Mouse (Mus musculus) right cerebral cortex, postnatal 14 days (tissue): ENCODE measurements around the gene Maz.

Experiments
- DNase-seq: peaks from one replicate; pipeline ENCODE4 v3.0.0; 2022

Maz gene

DNA sequence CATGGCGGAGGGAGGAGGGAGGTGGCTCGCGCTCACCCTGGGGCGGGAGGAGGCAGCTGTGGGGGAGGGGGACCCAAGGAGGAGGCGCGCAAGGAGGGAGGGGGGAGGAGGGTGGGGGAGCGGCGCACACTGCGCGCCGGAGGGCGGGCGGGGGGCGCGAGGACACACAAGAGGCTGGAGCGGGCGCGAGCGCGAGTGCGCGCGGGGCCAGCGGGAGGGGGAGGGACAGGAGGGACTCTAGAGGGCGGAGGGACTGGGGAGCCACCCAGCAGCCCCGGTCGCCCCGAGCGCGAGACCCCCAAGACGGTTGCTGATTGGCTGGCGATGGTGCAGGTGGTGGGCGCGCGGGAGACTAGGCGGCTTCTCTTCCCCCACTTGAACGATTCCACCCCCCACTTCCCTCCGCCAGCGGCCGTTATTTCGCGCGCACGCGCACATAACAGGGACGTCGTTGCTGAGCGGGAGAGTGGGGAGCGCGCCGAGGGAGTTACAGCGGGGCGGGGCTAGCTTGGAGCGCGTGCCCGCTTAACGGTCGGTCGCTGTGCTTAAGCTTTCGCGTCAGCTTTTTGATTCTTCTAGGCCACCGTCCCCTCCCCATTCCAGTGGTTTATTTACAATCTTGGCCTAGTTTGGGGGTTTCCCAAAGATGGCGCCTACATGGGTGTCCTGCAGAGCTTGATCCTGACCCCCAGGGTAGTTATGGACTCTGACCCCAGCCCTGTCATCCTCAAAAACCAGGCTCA is at the start of gene Maz:
Gene Maz (minus strand): TSS at position 54 of the 743 bp plus-strand sequence.
- peak; percentile 99 for DNase-seq

DNA sequence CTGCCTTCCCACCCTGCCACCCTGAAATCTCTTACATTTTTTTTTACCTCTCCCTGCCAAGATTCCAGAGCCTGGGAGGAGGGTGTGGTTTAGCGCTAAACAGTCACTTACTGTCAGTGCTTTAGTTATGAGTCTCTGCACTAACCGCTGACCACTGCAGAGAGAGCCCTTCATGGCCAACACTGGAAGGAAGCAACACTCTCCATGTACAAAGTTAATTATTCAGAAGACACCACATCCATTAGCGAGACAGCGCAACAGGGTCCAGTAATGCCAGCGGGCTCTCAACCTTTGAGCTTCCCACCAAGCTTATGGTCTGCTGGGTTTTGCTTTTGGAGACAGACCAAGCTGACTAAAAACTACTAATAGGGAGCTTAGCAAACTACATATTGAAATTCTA is 49.4 kb upstream of the Maz start:
- no peak for DNase-seq

DNA sequence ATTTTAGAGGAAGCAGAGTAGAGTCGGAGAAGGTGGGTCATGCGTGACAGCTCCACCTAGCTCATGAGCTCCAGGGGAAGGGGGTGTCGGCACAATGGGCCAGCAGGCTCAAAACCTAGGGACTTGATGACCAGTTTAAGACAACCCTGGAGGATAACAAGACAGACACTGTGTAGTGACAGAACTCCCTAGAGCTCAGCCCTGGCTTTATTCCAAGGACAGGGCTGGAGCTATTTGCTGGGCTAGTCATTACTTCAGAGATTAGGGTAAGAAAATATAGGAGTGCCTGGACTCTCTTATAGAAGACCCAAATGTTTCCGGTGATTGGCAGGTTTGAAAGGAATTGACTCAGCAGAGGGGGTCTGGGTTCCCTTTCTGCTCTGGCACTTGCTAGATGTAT is 46.4 kb upstream of the Maz start:
- no peak for DNase-seq

GRCm38 (mm10) chr7:127070871-127071413 is 44.1 kb upstream of the Maz start:
- no peak for DNase-seq

- no peak for DNase-seq
Measured at GRCm38 (mm10) chr7:127066317-127066716, 39.5 kb upstream of the Maz start.

- DNase-seq: no peak
Measured at GRCm38 (mm10) chr7:127065538-127065937, 38.7 kb upstream of the Maz start.

- no peak for DNase-seq
Measured at GRCm38 (mm10) chr7:127055026-127055585, 28.3 kb upstream of the Maz start.

DNA sequence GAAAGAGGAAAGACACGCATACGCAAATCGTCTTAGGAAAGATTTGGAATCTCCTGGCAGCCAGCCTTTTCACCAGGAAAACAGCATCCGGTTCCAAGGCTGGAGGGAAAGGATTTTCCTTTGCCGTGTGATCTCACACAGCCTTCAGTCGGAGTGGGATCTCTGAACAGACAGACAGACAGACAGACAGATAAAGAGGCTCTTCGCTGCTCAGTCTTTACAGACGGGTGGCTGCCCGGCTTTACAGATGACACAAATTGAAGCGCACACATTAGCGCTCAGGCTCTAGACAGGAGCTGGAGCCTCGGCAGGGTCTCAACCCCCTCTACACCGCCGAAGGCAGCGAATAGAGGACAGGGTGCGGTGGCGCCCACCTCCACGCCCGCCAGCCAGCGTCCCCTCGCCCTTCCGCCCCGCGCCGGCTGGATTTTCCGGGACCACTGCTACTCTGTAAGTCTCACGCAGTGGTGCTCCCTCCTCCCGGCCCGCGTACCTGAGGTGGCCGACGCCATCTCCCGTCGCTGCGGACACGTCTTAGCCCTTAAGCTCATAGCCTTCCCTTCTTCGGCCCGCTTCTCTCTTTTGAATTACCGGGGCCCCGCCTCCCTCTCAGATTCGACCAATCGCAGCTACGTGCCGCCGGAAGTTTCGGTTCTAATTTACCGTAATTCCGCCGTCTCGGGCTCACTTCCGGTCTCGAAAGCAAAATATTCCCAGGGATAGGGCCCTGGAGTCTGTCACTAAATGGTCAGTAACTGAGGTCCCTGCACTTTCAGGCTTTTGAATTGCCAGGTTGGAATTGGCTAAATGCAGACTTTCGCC is 15.2 kb upstream of the Maz start, which contains the start of gene Kif22:
Gene Kif22 (minus strand): TSS at position 621 of the 822 bp plus-strand sequence.
- DNase-seq: peak; percentile 87

GRCm38 (mm10) chr7:127031244-127031643 is 4.4 kb upstream of the Maz start:
- no peak for DNase-seq

DNA sequence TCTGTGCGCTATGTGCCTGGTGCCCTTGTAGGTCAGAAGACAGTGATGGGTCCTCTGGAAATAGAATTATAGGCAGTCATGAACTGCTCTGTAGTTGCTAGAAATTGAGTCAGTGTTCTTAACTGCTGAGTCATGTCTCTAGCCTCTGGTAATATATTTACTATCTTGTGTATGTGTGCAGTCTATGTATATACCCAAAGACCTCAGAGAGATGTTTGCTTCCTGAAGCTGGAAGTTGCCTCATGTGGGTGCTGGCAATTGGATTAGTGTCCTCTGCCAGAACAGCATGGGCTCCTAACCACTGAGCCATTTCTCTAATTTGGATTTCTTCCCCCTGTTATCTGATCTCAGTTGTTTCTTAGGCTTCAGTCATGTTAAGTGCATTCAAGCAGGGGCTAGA is 3.3 kb upstream of the Maz start:
- no peak for DNase-seq

DNA sequence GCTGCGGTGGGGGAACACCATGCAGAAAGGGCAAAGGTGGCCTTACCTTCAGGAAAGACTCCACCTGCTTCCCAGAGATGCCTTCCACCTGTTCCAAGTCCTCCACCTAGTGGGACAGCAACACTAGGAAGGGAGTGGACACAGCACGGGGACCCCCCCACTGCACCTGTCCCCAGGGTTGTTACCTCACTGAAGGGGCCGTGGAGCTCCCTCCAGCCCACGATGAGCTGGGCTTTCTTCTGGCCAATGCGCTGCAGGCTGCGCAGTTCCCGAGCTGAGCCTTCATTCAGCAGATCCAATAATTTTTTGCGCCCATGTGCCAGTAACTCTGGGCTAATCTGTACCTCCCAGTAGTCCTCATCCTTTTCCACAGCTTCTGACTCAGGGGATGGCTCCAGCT is 1.0 kb upstream of the Maz start:
- no peak for DNase-seq

- DNase-seq: no peak
Measured at GRCm38 (mm10) chr7:127026616-127026983, 237 bp downstream of the Maz start.

GRCm38 (mm10) chr7:127026161-127026600 is 656 bp downstream of the Maz start:
- peak; percentile 54 for DNase-seq

DNA sequence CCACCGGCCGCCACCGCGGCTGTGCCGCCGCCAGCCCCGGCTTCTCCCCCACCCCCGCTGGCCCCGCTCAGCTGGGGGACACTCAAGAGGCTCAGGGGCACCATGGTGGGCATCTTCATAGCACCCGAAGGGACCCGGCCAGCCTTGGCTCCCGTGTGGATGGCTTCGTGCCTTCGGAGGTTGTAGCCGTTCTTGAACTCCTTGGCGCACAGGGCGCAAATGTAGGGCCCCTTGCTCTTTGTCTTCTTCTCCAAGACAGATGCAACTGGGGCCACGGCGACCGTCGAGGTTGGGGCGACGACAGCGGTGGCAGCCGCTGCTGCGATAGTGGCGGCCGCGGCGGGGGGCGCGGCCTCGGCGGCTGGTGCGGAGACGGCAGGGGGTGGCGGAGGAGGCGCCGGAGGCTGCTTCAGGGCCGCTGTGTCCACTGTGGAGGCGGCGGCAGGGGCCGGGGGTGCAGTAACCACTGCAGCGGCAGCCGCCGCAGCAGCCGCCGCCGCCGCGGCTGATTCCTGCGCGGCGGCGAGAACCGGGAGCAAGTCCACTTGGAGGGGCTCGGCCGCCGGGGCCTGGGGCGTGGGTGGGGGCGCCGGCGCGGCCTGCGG is 1.2 kb downstream of the Maz start:
- peak; percentile 53 for DNase-seq

DNA sequence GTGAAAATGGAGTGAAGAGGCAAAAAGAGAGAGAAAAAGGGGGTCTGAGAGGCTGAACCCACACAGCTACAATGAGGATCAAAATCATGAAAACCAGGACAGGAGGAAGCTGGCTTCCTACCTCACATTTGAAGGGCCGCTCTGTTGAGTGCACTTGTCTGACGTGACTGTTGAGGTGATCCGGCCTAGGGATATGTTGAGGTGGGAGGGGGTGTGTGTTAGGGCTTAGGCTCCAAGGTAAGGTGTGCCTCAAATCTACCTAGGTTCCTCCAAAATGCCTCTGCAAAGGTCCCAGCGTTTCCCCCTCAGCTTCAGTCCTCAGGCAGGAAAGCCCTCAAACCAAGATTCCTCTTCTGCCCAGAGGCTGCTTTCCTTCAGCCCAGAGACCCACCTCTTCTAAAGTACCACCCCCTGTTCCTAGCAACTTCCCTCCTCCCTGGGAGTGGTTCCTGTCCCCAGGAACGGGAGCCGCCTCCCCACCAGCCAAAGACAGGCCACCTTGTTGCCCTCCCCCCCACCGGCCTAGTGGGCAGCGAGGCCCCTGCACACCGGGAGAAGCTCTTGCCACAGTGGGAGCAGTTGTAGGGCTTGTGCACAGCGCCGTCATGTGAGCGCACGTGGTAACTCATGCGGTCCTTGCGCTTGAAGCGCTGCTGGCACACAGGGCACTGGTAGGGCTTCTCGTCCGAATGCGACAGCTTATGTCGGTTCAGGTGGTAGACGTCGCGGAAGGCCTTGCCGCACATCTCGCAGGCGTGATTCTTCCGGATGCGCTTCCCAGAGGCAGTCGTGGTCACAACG is 1.9 kb downstream of the Maz start:
- DNase-seq: peak; percentile 74

DNA sequence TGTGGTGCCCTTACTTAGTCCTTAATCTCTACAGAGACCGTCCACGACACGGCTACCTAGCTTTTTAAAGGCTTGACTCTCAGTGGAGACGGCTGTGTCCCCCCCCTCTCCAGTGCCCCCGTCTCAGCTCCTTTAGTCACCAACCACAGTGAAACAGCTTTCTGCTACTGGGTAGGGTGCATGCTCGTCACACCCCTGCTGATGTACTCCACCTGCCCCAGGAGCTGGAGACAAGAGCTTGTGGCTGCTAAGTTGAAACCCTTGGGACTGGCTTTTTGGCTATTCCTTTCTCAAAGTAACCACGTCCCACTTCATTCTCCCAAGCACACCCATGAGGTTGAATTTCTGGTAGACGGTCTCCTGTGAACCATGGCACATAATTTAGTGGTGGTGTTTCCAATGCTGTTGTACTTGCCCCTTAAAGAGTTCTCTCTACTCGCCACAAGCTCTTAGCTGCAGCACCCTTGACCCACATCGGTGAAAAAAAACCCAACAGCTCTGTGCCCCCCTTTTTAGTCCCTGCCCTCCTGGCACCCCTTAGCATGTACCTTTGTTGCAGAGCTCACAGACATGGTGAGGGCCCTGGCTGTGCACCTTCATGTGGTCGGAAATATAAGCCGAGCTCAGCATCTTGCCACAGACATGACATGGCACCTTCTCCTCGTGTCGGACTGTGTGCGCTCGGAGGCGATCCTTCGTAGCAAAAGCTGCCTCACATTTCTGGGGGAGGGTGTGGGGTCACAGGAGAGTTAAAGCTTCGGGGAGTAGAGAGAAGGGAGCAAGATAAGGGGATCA is 2.7 kb downstream of the Maz start:
- DNase-seq: no peak

DNA sequence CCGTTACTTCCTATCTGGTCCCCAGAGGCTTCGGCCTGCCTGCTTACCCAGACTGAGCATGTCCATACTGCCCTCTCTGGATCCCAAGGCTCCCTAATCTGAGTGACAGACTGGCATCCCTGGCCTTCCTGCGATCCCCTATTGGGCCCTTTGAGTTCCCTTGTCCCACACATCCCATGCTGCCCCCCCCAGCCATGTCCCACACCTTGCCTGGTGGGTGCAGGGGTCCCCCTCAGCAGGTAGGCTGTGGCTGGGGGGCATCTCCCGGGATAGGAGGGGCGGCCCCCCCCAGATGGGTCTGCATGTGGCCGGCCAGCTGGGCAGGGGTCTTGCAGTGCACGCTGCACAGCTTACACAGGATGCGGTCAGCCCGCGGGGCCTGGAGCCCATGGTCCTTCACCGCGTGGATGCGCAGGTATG is 3.6 kb downstream of the Maz start:
- DNase-seq: no peak

GRCm38 (mm10) chr7:127022528-127023271 is 4.1 kb downstream of the Maz start:
- DNase-seq: no peak

DNA sequence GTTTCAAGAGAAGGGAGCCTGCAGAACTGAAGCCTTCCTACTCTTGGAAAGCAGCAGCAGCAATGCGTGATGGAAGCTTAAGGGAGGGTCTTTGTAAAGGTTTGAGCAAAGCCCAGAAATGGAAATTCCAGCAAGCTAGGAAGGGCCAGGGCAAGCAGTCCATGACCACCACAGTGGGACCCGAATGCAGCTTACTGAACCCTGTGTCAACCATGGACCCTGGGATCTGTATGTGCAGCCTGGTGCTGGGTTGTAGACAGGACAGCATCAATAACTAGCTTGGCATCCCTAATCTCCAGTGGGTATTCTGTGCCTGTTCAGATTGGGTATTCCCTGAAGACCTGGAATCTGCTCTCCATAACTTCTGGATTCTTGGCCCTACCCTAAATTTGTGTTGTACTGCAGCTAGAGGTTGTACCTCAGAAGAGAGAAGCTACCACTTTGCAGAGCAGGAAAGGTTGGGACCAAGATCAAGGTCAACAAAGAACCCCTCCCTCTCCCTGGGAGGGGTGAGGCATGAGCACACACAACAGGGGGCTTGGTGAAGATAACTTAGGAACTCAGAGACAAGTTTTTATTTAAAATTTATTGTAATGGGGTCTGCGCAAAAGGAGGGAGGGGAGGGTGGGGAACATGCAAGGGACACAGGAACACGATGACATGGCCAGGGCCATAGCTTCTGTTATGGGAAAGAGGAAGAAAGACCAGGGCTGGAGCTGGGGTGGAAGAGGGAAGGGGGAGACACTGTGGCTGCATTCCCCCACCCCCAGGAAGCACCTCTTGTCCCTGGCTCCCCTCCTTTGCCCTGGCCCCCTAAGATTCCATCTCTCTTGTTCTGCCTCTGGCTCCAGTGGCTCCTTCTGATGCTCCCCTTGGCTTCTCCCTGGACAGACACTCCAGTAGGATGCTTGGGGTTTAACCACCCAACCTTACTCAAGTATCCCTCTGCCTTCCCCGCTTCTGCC is 5.0 kb downstream of the Maz start:
- no peak for DNase-seq
